Mouse (Mus musculus) heart, adult 2 months (tissue): ENCODE data around the gene 4930544D05Rik.

Experiments
- CTCF ChIP-seq: fragments of 200-600 bp; IDR thresholded peaks from 2 replicates; pipeline ENCODE4 v1.8.1; 2022; ENCODE audit warnings: antibody characterized with exemption, mild to moderate bottlenecking, moderate library complexity
- POLR2A ChIP-seq: fragments of 200-500 bp; IDR thresholded peaks from 2 replicates; pipeline ENCODE4 v1.6.1; 2011; ENCODE audit warnings: mild to moderate bottlenecking, low read depth, low read length, control low read depth; ENCODE audit not compliant: insufficient read depth

GRCm38 (mm10) chr11:70626877-70627276 lies 11.2 kb downstream of the 4930544D05Rik start:
- TF ChIP-seq POLR2A (no peak), CTCF (no peak)
